Mouse (Mus musculus): Measurements from ENCODE around the gene Sf3b5.

DNA sequence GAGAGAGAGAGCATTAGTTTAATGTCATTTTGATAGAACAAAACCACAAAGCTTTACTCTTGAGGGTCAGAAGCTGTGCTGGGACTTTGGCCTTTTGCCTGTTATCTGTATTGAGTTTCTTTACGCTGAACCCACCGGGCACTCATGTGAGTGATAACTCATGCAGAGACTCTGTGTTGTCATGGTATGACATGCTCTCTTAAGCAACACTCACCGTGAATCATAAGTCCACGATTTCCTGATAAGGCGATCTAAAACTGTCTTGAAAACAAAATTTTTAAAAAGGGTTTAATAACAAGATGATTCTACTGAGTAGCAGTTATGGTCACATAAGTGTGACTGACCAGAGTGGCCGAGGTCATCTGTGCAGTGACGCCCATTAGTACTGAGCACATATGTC is 28.6 kb upstream of the Sf3b5 start:
- no peak for TF ChIP-seq CTCF (IDR thresholded peaks at IDR 0.05; ENCODE audit: control insufficient read depth, insufficient read depth, low read length)
- no peak for TF ChIP-seq POLR2A (IDR thresholded peaks at IDR 0.05; ENCODE audit: borderline replicate concordance, control insufficient read depth, low read depth, low read length)

Data from bone marrow, adult 2 months (tissue).